Mouse (Mus musculus) embryonic fibroblast, embryonic 13.5 days (primary cell): ENCODE results near the gene Ttc12. TPM values are rescaled to one million over a fixed set of nuclear protein-coding genes. Genes with fewer than 3 reads are reported as not detected.
A peak's percentile ranks its signal among the peaks of the same experiment; 100 is the strongest.

Experiments
- H3K27ac ChIP-seq: 2 replicates; pipeline ENCODE4 v1.5.1; 2012; ENCODE audit warnings: low read length, control low read depth, inconsistent platforms; ENCODE audit not compliant: insufficient read depth
- H3K4me1 ChIP-seq: 2 replicates; pipeline ENCODE4 v1.6.1; 2011; ENCODE audit warnings: low read length; ENCODE audit not compliant: control insufficient read depth, insufficient read depth
- H3K4me3 ChIP-seq: 2 replicates; pipeline ENCODE4 v1.5.1; 2011; ENCODE audit warnings: mild to moderate bottlenecking, control low read depth, low read length; ENCODE audit not compliant: insufficient read depth
- CTCF ChIP-seq: IDR thresholded peaks from 2 replicates; pipeline ENCODE4 v1.5.1; 2011; ENCODE audit warnings: mild to moderate bottlenecking, control low read depth, low read length, moderate library complexity, borderline replicate concordance; ENCODE audit not compliant: insufficient read depth
- POLR2A ChIP-seq: IDR thresholded peaks from 2 replicates; pipeline ENCODE4 v1.6.1; 2011; ENCODE audit warnings: low read depth, mild to moderate bottlenecking, control low read depth, low read length, moderate library complexity
- polyA plus RNA-seq: library from polyadenylated mRNA; stranded (reverse); fragments of >200 nt; gene quantifications from 2 replicates; pipeline ENCODE4 v1.2.4, GENCODE M21; 2011; ENCODE audit warnings: low read depth; ENCODE audit not compliant: missing spikeins, insufficient read length

Ttc12 gene
- polyA plus RNA-seq, 1 experiment, result 9.6 TPM

- no peak for TF ChIP-seq POLR2A
- TF ChIP-seq CTCF, result no peak
- no peak overlapping the region for H3K4me3 ChIP-seq
Measured at GRCm38 (mm10) chr9:49527340-49527739, 41.3 kb upstream of the Ttc12 start.

GRCm38 (mm10) chr9:49524721-49525120, 38.7 kb upstream of the Ttc12 start:
- TF ChIP-seq CTCF (no peak), POLR2A (no peak)
- Histone ChIP-seq H3K27ac (no peak overlapping the region), H3K4me3 (no peak overlapping the region), H3K4me1 (no peaks in the 10 kb centered on the region)

More at GRCm38 (mm10) chr9:49527340-49527739, 41.3 kb upstream of the Ttc12 start:
- Histone ChIP-seq H3K27ac (no peak overlapping the region), H3K4me1 (no peaks in the 10 kb centered on the region)

GRCm38 (mm10) chr9:49523881-49524280, 37.9 kb upstream of the Ttc12 start:
- TF ChIP-seq CTCF (no peak), POLR2A (no peak)
- H3K4me3 ChIP-seq, result no peak overlapping the region

GRCm38 (mm10) chr9:49514306-49514705, 28.3 kb upstream of the Ttc12 start:
- TF ChIP-seq POLR2A (no peak), CTCF (no peak)
- Histone ChIP-seq H3K4me3 (no peak overlapping the region), H3K4me1 (no peaks in the 10 kb centered on the region), H3K27ac (no peak overlapping the region)

More at GRCm38 (mm10) chr9:49523881-49524280, 37.9 kb upstream of the Ttc12 start:
- Histone ChIP-seq H3K27ac (0 out of 2 replicates have a peak overlapping the region, but pooled peaks have one; percentile 11), H3K4me1 (no peaks in the 10 kb centered on the region)

GRCm38 (mm10) chr9:49510666-49511065, 24.6 kb upstream of the Ttc12 start:
- no peak overlapping the region for H3K27ac ChIP-seq
- no peak overlapping the region for H3K4me3 ChIP-seq
- TF ChIP-seq POLR2A (no peak), CTCF (no peak)
- no peaks in the 10 kb centered on the region for H3K4me1 ChIP-seq

GRCm38 (mm10) chr9:49509628-49510027, 23.6 kb upstream of the Ttc12 start:
- TF ChIP-seq POLR2A (no peak), CTCF (no peak)
- Histone ChIP-seq H3K4me1 (no peaks in the 10 kb centered on the region), H3K4me3 (no peak overlapping the region), H3K27ac (no peak overlapping the region)

- no peaks in the 10 kb centered on the region for H3K4me1 ChIP-seq
- H3K4me3 ChIP-seq, result no peak overlapping the region
- TF ChIP-seq CTCF, result no peak
- no peak for TF ChIP-seq POLR2A
- H3K27ac ChIP-seq, result no peak overlapping the region
Measured at GRCm38 (mm10) chr9:49509094-49509493, 23.1 kb upstream of the Ttc12 start.

- H3K4me1 ChIP-seq, result no peaks in the 10 kb centered on the region
- H3K4me3 ChIP-seq, result no peak overlapping the region
- TF ChIP-seq CTCF (no peak), POLR2A (no peak)
- H3K27ac ChIP-seq, result no peak overlapping the region
Measured at GRCm38 (mm10) chr9:49507829-49508585, 22.0 kb upstream of the Ttc12 start.

GRCm38 (mm10) chr9:49504658-49505057, 18.6 kb upstream of the Ttc12 start:
- Histone ChIP-seq H3K4me1 (no peaks in the 10 kb centered on the region), H3K27ac (no peak overlapping the region), H3K4me3 (no peak overlapping the region)
- TF ChIP-seq CTCF (no peak), POLR2A (no peak)

GRCm38 (mm10) chr9:49502245-49502644, 16.2 kb upstream of the Ttc12 start:
- TF ChIP-seq CTCF, result no peak
- no peak for TF ChIP-seq POLR2A
- no peak overlapping the region for H3K4me3 ChIP-seq

More at GRCm38 (mm10) chr9:49502245-49502644, 16.2 kb upstream of the Ttc12 start:
- Histone ChIP-seq H3K27ac (no peak overlapping the region), H3K4me1 (no peaks in the 10 kb centered on the region)
